Mouse (Mus musculus) stomach, embryonic 14.5 days (tissue): ENCODE data around the gene Efs. TPM values are rescaled to one million over a fixed set of nuclear protein-coding genes. Genes with fewer than 3 reads are reported as not detected.

Experiments used
- ATAC-seq: fragments of 200-750 bp; cut with Nextera tagmentation; 2 replicates; pipeline ENCODE4 v1.8.0; 2017; ENCODE audit warnings: low read depth, moderate TSS enrichment; ENCODE audit not compliant: insufficient number of reproducible peaks, insufficient read depth, low FRiP score
- H3K27ac ChIP-seq: fragments of 300-500 bp; sonication (generic); 2 replicates; pipeline ENCODE4 v1.5.1; 2014; ENCODE audit warnings: mild to moderate bottlenecking, low read length, moderate library complexity, mixed read lengths
- H3K27me3 ChIP-seq: fragments of 300-500 bp; sonication (generic); 2 replicates; pipeline ENCODE4 v1.6.1; 2014; ENCODE audit warnings: low read length, control low read depth, mixed read lengths; ENCODE audit not compliant: control insufficient read depth, insufficient read depth
- H3K36me3 ChIP-seq: fragments of 300-500 bp; sonication (generic); 2 replicates; pipeline ENCODE4 v1.6.1; 2014; ENCODE audit warnings: mild to moderate bottlenecking, control low read depth, low read length, moderate library complexity, mixed read lengths; ENCODE audit not compliant: control insufficient read depth, insufficient read depth
- H3K4me1 ChIP-seq: fragments of 300-500 bp; sonication (generic); 2 replicates; pipeline ENCODE4 v1.6.1; 2014; ENCODE audit warnings: low read length, control low read depth, mixed read lengths; ENCODE audit not compliant: control insufficient read depth, insufficient read depth
- H3K4me2 ChIP-seq: fragments of 300-500 bp; sonication (generic); replicated peaks from 2 replicates; pipeline ENCODE4 v1.6.1; 2014; ENCODE audit warnings: low read depth, low read length, control low read depth
- H3K4me3 ChIP-seq: fragments of 300-500 bp; sonication (generic); 2 replicates; pipeline ENCODE4 v1.5.1; 2014; ENCODE audit warnings: low read depth, low read length, control low read depth
- H3K9ac ChIP-seq: fragments of 300-500 bp; sonication (generic); replicated peaks from 2 replicates; pipeline ENCODE4 v1.6.1; 2014; ENCODE audit warnings: low read depth, mild to moderate bottlenecking, control low read depth, low read length, moderate library complexity, mixed read lengths
- H3K9me3 ChIP-seq: fragments of 300-500 bp; sonication (generic); 2 replicates; pipeline ENCODE4 v1.6.1; 2016; ENCODE audit warnings: low read depth, low read length, control low read depth; ENCODE audit not compliant: control insufficient read depth
- WGBS: fragments of 180-500 bp; shearing (Covaris S2); extraction: QIAGEN DNeasy Blood & Tissue Kit; methylation state at CpG from one replicate; pipeline ENCODE4 v1.1.7; 2014; 5-methylcytosine and 5-hydroxymethylcytosine counted together
- polyA plus RNA-seq: library from polyadenylated mRNA; unstranded; fragments of >200 nt; fragmentation: Nextera tagmentation; extraction: Ambion mirVana; gene quantifications from 2 replicates; pipeline ENCODE4 v1.2.1, GENCODE M21; 2014

Efs gene
- polyA plus RNA-seq, 1 experiment from 2014 or later, result 41.0 TPM

DNA sequence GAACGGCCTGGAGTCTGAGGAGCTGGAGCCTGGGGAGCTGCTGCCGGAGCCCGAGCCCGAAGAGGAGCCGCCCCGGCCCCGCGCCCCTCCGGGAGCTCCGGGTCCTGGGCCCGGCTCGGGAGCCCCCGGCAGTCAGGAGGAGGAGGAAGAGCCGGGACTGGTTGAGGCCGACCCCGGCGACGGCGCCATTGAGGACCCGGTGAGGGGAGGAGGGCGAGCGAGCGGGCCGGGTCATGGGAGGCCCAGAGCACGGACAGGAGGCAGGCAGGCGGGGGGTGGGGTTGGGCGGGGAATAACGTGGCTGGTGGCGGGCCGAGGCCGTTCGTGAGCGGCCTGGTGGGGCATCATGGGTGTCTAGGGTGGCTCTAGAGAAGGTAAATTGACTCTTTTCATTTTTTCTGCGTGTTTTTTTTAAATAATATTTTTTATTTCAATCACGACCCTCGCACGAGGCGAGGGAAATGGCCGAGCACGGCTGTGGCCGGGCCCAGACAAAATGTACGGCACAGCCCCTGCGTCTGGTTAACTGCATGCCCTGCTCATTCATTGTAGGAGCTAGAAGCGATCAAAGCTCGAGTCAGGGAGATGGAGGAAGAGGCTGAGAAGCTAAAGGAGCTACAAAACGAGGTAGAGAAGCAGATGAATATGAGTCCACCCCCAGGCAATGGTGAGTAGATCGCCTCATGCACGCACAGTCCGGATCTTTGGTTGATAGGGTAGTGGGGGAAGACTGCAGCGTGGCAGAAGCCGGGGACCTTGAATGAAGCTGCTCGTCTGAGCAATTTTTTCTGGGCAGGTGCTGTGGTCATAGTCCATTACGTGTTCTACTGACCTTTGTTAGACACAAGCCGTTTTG, 31.4 kb downstream of the Efs start:
- ATAC-seq, result peak; percentile 69
- peaks cover 28% of the 10 kb centered on the region for H3K36me3 ChIP-seq
- H3K4me2 ChIP-seq, result peak overlapping the region; percentile 49
- no peaks in the 10 kb centered on the region for H3K9me3 ChIP-seq
- H3K27me3 ChIP-seq, result no peaks in the 10 kb centered on the region
- H3K27ac ChIP-seq, result peak overlapping the region; percentile 97
- under 1% methylated on average over 54 of the region's 54 CpGs for WGBS
- H3K4me1 ChIP-seq, result 0 out of 2 replicates have a peak, but pooled peaks cover 6% of the 10 kb centered on the region
- peak overlapping the region; percentile 99 for H3K9ac ChIP-seq
- H3K4me3 ChIP-seq, result peak overlapping the region; percentile 95

DNA sequence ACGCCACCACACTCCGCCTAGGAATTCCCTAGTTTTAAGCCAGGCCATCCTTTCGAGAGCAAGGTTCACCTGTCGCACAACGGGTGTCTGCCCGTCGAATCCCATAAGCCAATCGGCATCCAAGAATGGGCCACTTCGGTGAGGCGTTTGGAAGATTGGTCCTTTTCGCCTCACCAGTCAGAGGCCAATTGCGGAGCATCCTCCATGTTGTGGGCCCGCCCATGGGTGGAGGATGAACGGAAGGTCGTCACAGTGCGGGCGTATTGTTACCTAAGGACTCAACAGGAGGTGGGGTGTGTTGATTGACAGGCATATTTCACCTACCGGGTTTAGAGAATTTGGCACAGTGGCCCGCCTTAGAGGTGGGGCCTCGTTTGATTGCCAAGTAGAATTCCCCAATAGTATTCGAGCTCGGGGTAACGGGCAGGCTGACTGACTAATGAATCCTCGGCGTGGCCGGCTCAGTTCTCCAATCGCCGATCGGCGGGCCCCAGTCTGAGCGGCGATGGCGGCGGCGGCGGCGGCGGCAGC, 32.2 kb downstream of the Efs start:
- Histone ChIP-seq H3K9me3 (no peaks in the 10 kb centered on the region), H3K4me3 (peak overlapping the region; percentile 95), H3K4me2 (peak overlapping the region; percentile 40), H3K4me1 (0 out of 2 replicates have a peak, but pooled peaks cover 6% of the 10 kb centered on the region), H3K36me3 (peaks cover 28% of the 10 kb centered on the region), H3K27me3 (no peaks in the 10 kb centered on the region), H3K9ac (peak overlapping the region; percentile 99), H3K27ac (peak overlapping the region; percentile 97)
- under 1% methylated on average over 38 of the region's 38 CpGs for WGBS
- peak; percentile 98 for ATAC-seq

DNA sequence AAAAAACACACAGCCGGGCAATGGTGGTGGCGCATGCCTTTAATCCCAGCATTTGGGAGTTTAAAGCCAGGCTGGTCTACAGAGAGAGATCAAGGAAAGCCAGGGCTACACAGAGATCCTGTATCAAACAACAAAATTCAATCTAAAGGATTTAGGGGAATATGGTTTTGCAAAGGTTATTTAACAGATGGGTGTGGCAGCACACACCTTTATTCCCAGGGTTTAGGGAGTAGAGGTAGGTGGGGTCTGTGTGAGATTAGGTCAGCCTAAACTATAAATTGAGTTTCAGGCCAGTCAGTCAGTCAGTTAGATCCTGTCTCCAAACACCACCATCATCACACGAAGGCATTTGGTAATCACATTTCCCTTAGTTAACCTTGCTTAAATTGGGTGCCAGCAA, 33.7 kb downstream of the Efs start, which contains the start of gene Pabpn1:
TSS of gene Pabpn1 (plus strand) at position 301 of the 400 bp plus-strand sequence.
- Histone ChIP-seq H3K27me3 (no peaks in the 10 kb centered on the region), H3K4me3 (peak within 1 kb of the TSS; percentile 95), H3K4me2 (peak within 1 kb of the TSS; percentile 40), H3K9ac (peak within 1 kb of the TSS; percentile 12), H3K9me3 (no peaks in the 10 kb centered on the region), H3K27ac (peak within 1 kb of the TSS; percentile 71), H3K36me3 (peaks cover 18% of the 10 kb centered on the region), H3K4me1 (0 out of 2 replicates have a peak, but pooled peaks cover 3% of the 10 kb centered on the region)
- ATAC-seq, result no peak
- 93% methylated on average over 3 of the region's 3 CpGs for WGBS

DNA sequence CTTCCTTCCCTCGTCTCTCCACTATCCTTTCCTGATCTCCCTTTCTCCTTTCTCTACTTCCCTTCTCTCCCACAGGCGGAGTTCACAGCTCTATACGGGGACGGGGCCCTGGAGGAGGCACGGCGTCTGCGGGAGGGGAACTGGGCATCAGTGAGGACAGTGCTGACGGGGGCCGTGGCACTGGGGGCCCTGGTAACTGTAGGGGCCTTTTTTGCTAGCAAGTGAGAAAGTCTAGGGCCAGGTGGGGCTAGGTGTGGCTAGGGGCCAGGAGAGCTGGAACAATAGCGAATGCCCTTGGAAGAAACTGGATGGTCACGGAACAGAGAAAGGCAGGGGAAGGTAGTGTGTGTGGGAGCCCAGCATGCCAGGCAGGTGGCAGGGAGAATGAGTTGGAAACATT, 40.6 kb downstream of the Efs start:
- Histone ChIP-seq H3K4me1 (peaks cover 16% of the 10 kb centered on the region), H3K9me3 (no peaks in the 10 kb centered on the region), H3K4me2 (peak overlapping the region; percentile 12), H3K4me3 (no peak overlapping the region), H3K9ac (no peak overlapping the region), H3K27me3 (no peaks in the 10 kb centered on the region), H3K36me3 (peaks cover 12% of the 10 kb centered on the region; the same call in 1 of the 2 replicates), H3K27ac (no peak overlapping the region)
- 90% methylated on average over 11 of the region's 11 CpGs for WGBS
- no peak for ATAC-seq

DNA sequence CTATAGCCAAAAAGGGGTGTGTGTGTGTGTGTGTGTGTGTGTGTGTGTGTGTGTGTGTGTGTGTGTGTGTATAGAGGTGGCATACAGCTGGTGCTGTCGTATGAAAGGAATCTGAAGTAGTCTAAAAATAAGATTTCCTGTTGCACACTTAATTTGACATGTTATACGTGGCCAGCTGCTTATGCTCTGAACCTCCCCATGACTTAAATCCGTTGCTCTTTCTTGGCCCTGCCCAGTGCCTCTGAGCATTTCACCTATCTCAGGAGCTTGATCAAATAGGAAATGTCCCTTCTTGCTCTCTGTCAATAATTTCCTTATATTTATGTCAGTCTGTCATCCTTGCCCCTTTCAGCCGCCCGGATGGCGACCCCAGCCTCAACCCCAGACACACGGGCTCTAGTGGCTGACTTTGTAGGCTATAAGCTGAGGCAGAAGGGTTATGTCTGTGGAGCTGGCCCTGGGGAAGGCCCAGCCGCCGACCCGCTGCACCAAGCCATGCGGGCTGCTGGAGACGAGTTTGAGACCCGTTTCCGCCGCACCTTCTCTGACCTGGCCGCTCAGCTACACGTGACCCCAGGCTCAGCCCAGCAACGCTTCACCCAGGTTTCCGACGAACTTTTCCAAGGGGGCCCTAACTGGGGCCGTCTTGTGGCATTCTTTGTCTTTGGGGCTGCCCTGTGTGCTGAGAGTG, 41.8 kb downstream of the Efs start:
- peak overlapping the region; percentile 97 for H3K27ac ChIP-seq
- peak overlapping the region; percentile 84 for H3K4me2 ChIP-seq
- peaks cover 12% of the 10 kb centered on the region; the same call in 1 of the 2 replicates for H3K36me3 ChIP-seq
- peaks cover 16% of the 10 kb centered on the region for H3K4me1 ChIP-seq
- 12% methylated on average over 21 of the region's 21 CpGs for WGBS
- H3K4me3 ChIP-seq, result peak overlapping the region; percentile 73
- no peaks in the 10 kb centered on the region for H3K9me3 ChIP-seq
- H3K9ac ChIP-seq, result peak overlapping the region; percentile 79
- H3K27me3 ChIP-seq, result no peaks in the 10 kb centered on the region
- 0 out of 2 replicates have a peak, but pooled peaks have one; percentile 2 for ATAC-seq

DNA sequence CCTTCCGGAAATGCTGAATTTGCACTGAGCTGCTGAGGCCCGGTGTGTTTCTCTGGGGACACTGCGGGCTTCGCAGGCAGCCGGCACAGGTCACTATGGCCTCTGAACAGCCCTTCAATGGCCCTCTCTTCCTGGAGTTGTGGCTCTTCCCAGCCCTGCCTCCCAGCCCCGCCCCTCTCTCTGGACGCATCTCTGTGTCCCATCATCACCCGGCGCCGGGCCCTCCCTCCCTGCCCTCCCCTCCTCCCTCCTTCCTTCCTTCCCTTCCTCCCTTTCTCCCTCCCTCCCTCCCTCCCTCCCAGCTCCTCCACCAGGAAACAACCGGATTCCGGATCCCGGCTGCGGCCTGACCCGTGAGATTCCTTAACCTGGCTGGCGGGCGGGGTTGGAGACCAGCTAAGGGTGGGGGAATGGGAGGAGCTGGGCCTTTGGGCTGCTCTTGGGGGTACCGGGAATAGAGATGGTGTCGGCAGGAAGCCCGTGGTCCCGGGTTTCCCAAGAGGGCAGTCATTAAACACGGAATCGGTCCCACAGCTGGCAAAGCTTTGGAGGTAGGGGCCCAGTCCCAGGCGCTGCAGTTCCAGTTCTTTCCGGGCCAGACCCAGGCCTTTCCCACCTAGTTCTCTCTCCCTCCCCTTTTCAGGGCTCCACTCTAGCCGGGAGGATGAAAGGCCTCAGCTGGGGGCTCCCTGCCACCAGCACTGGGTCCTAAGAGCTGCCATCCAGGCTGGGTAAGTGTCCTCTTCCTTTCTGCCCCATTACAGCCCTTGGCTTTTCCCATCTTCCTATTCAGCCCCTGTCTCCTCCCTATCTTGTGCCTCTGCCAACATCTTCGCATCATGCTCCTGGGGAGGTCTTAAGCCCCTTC, 42.5 kb downstream of the Efs start, which contains the start of the genes Bcl2l2 and Gm20521:
TSS of gene Bcl2l2 (plus strand) at position 224 of the 868 bp plus-strand sequence.
TSS of gene Gm20521 (plus strand) at position 288 of the 868 bp plus-strand sequence.
- ATAC-seq, result peak; percentile 84
- Histone ChIP-seq H3K9ac (peak within 1 kb of the TSS; percentile 79), H3K36me3 (peaks cover 12% of the 10 kb centered on the region; the same call in 1 of the 2 replicates), H3K27ac (peak within 1 kb of the TSS; percentile 97), H3K27me3 (no peaks in the 10 kb centered on the region), H3K4me2 (peak within 1 kb of the TSS; percentile 84), H3K9me3 (no peaks in the 10 kb centered on the region), H3K4me1 (peaks cover 16% of the 10 kb centered on the region), H3K4me3 (peak within 1 kb of the TSS; percentile 73)
- WGBS, result under 1% methylated on average over 27 of the region's 27 CpGs

DNA sequence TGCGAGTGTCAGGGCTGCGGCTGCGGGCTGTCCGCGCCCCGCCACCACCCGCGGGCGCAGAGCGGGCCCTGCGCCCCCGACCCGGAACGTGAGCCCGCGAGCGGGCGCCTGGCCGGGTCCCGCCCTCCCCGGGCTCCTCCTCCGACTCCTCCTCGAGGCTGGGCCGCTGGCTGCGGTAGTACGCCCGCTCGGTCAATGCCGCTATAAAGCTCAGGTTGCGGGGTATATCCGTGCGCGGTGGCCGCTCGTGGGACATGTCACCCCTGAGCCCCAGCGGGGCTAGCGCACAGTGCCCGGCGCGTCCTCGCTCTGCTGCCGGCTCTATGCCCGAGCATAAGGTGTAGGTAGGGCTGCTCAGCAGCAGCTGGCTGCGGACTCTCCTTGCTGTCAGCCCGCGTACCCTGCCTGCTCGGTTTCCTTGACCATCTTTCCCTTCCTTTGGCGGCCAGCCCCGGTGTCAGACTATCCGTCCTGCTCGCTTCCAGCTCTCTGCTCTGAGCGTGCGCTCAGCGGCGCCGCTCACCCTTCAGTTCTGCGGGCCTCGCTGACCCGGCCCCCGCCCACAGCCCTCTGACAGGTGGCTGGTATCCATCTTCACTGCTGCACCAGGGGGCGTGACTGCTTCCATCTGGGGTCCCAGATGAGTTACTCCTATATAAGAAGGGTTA, 48.7 kb downstream of the Efs start, which contains the start of gene Ppp1r3e:
TSS of gene Ppp1r3e (minus strand) at position 503 of the 668 bp plus-strand sequence.
- ATAC-seq, result peak; percentile 75
- Histone ChIP-seq H3K27ac (peak within 1 kb of the TSS; percentile 80; the same call in 1 of the 2 replicates), H3K4me1 (peaks cover 5% of the 10 kb centered on the region; the same call in 1 of the 2 replicates), H3K9ac (peak within 1 kb of the TSS; percentile 57), H3K27me3 (no peaks in the 10 kb centered on the region), H3K36me3 (no peaks in the 10 kb centered on the region; the same call in 1 of the 2 replicates), H3K4me2 (peak within 1 kb of the TSS; percentile 96), H3K9me3 (no peaks in the 10 kb centered on the region), H3K4me3 (peak within 1 kb of the TSS; percentile 71)
- 0% methylated on average over 46 of the region's 61 CpGs for WGBS
